Mouse (Mus musculus): ENCODE results near the gene Olfr58. TPM values are rescaled to one million over a fixed set of nuclear protein-coding genes. Genes with fewer than 3 reads are reported as not detected.

Olfr58 gene
- not detected in 4 replicates for total RNA-seq (2023; ENCODE audit: inconsistent age)

DNA sequence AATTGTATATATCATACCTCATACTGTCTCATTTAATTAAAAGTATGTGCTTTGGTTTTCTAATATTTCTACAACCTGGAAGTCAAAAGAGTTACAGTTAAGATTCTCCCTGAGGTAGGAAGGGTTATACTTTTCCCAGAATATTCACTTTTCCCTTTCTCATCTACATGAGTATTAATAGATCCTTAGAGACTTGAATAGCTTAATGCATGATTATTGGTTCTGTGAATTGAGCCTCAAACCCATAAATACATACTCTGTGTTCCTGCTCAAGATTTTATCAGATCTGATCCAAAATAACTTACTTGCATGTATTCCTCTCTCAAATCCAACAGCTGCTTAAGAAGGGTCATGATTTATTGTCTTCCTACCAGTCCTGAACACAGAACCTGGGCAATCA lies at the start of gene Olfr58:
Olfr58 (plus strand) TSS at position 301 of the 400 bp plus-strand sequence.

GRCm38 (mm10) chr9:19804606-19805005 lies 24.5 kb downstream of the Olfr58 start, which contains the start of gene Olfr859:
Gene Olfr859, plus strand, starts transcription at chr9:19804906.

Other genes with a start within 250 kb of the Olfr58 start
- not detected in 4 replicates for gene Olfr853, start 239.2 kb upstream of the Olfr58 start, total RNA-seq (2023; ENCODE audit: inconsistent age)
- not detected in 4 replicates for gene Olfr854, start 212.9 kb upstream of the Olfr58 start, total RNA-seq (2023; ENCODE audit: inconsistent age)
- gene Olfr855, start 197.7 kb upstream of the Olfr58 start, total RNA-seq (2023; ENCODE audit: inconsistent age): not detected in 4 replicates
- gene Zfp317, start 158.2 kb upstream of the Olfr58 start, total RNA-seq (2023; ENCODE audit: inconsistent age): 34.2 to 39.6 TPM (median 36.8 TPM) in 4 replicates
- not detected in 4 replicates for gene Olfr857, start 70.8 kb upstream of the Olfr58 start, total RNA-seq (2023; ENCODE audit: inconsistent age)
- not detected in 4 replicates for gene Olfr859, start 24.6 kb downstream of the Olfr58 start, total RNA-seq (2023; ENCODE audit: inconsistent age)
- gene Olfr860, start 69.5 kb downstream of the Olfr58 start, total RNA-seq (2023; ENCODE audit: inconsistent age): not detected in 4 replicates
- not detected in 4 replicates for gene Olfr862, start 107.7 kb downstream of the Olfr58 start, total RNA-seq (2023; ENCODE audit: inconsistent age)
- 0.10 TPM in 1 of 4 replicates, not detected in the others for gene Olfr77, start 136.6 kb downstream of the Olfr58 start, total RNA-seq (2023; ENCODE audit: inconsistent age)
- gene Olfr866, start 247.8 kb downstream of the Olfr58 start, total RNA-seq (2023; ENCODE audit: inconsistent age): not detected in 4 replicates

Data from B cell, adult (primary cell).